Mouse (Mus musculus) liver, embryonic 11.5 days (tissue): ENCODE results near the gene Gabarap. TPM values are rescaled to one million over a fixed set of nuclear protein-coding genes. Genes with fewer than 3 reads are reported as not detected.

ENCODE experiments used
- ATAC-seq: fragments of 200-750 bp; cut with Nextera tagmentation; replicated peaks from 2 replicates; pipeline ENCODE4 v1.8.0; 2017; ENCODE audit warnings: moderate number of reproducible peaks, mild to moderate bottlenecking, moderate TSS enrichment, moderate library complexity; ENCODE audit not compliant: low FRiP score
- DNase-seq: peaks from one replicate; pipeline ENCODE4 v3.0.0-alpha.2; 2017; ENCODE audit warnings: low spot score
- H3K27ac ChIP-seq: fragments of 300-500 bp; sonication (generic); 2 replicates; pipeline ENCODE4 v1.5.1; 2014; ENCODE audit warnings: mild to moderate bottlenecking, low read depth, low read length, control low read depth
- H3K27me3 ChIP-seq: fragments of 300-500 bp; sonication (generic); replicated peaks from 2 replicates; pipeline ENCODE4 v1.6.1; 2014; ENCODE audit warnings: low read length, mixed read lengths; ENCODE audit not compliant: control insufficient read depth, insufficient read depth
- H3K36me3 ChIP-seq: fragments of 300-500 bp; sonication (generic); 2 replicates; pipeline ENCODE4 v1.6.1; 2014; ENCODE audit warnings: mild to moderate bottlenecking, low read length, moderate library complexity, mixed read lengths; ENCODE audit not compliant: control insufficient read depth, insufficient read depth
- H3K4me1 ChIP-seq: fragments of 300-500 bp; sonication (generic); replicated peaks from 2 replicates; pipeline ENCODE4 v1.6.1; 2014; ENCODE audit warnings: low read length, mixed read lengths; ENCODE audit not compliant: control insufficient read depth, insufficient read depth
- H3K4me2 ChIP-seq: fragments of 300-500 bp; sonication (generic); 2 replicates; pipeline ENCODE4 v1.6.1; 2014; ENCODE audit warnings: mild to moderate bottlenecking, control low read depth, moderate library complexity
- H3K4me3 ChIP-seq: fragments of 300-500 bp; sonication (generic); 2 replicates; pipeline ENCODE4 v1.5.1; 2014; ENCODE audit warnings: low read depth, low read length, control low read depth
- H3K9ac ChIP-seq: fragments of 300-500 bp; sonication (generic); 2 replicates; pipeline ENCODE4 v1.6.1; 2014; ENCODE audit warnings: low read depth, low read length, control low read depth
- H3K9me3 ChIP-seq: fragments of 300-500 bp; sonication (generic); 2 replicates; pipeline ENCODE4 v1.6.1; 2016; ENCODE audit warnings: low read length, inconsistent platforms, mixed read lengths; ENCODE audit not compliant: control insufficient read depth
- WGBS: fragments of 180-500 bp; shearing (Covaris S2); extraction: QIAGEN DNeasy Blood & Tissue Kit; methylation state at CpG from one replicate; pipeline ENCODE4 v1.1.7; 2014; 5-methylcytosine and 5-hydroxymethylcytosine counted together
- polyA plus RNA-seq: library from polyadenylated mRNA; unstranded; fragments of >200 nt; fragmentation: Nextera tagmentation; extraction: Ambion mirVana; gene quantifications from 2 replicates; pipeline ENCODE4 v1.2.1, GENCODE M21; 2014

Gabarap gene
- polyA plus RNA-seq, 1 experiment from 2014 or later = 311 TPM

DNA sequence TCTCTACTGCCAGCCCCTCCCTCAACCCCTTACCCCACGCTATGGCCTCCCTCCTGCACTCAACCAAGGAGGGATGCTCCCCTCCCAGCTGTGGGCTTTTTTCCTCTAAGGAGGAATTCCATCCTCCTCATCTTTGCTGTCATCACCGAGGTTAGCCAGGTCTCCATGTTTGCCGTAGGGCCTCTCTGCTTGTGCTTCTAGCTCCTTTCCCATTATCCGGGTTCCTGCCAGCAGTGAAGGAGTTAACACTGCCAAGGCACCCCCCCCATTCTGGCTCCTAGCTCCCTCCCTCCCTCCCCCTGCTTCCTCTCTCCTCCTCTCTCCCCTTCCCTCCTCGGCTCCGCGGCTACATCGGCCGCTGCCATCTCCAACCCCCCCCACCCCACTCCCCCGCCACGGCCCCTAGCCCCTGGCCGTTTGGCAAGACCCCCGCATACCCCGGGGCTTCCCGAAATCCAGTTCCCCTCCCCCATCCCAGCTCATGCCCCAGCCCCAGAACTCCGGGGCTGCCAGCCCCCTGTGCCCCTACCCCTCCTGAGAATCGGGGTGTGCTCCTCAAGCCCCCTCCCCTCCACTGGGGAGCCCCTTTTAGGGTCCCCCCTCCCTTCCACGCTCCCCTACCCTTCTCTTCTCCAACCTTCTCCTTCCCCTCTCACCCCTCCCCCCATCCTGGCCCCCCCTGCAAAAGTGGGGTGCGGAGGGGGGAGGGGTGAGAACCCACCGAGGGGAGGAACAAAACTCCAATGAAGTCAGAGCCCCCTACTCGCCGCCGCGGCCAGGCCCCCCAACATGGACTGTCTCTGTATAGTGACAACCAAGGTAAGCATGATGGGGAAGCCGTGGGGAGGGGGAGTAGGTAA is 27.4 kb downstream of the Gabarap start:
- no peak for ATAC-seq
- peak overlapping the region; percentile 73 for H3K27ac ChIP-seq
- WGBS = 2% methylated on average over 23 of the region's 25 CpGs

GRCm38 (mm10) chr11:70019495-70020021 is 28.6 kb downstream of the Gabarap start:
- no peak for ATAC-seq
- Histone ChIP-seq H3K4me3 (peak overlapping the region; percentile 67), H3K9ac (peak overlapping the region; percentile 38; the same call in 1 of the 2 replicates), H3K4me1 (peaks cover 50% of the 10 kb centered on the region), H3K27ac (peak overlapping the region; percentile 74; the same call in 1 of the 2 replicates), H3K27me3 (no peaks in the 10 kb centered on the region; the same call in 1 of the 2 replicates), H3K9me3 (no peaks in the 10 kb centered on the region), H3K36me3 (no peaks in the 10 kb centered on the region), H3K4me2 (peak overlapping the region; percentile 81)
- DNase-seq = no peak
- 28% methylated on average over 2 of the region's 2 CpGs for WGBS

More for the DNA sequence above, 27.4 kb downstream of the Gabarap start:
- Histone ChIP-seq H3K4me3 (peak overlapping the region; percentile 67), H3K9me3 (no peaks in the 10 kb centered on the region), H3K36me3 (peaks cover 3% of the 10 kb centered on the region; the same call in 1 of the 2 replicates), H3K9ac (peak overlapping the region; percentile 71), H3K4me1 (peaks cover 48% of the 10 kb centered on the region), H3K4me2 (peak overlapping the region; percentile 81), H3K27me3 (no peaks in the 10 kb centered on the region)
- DNase-seq = no peak

DNA sequence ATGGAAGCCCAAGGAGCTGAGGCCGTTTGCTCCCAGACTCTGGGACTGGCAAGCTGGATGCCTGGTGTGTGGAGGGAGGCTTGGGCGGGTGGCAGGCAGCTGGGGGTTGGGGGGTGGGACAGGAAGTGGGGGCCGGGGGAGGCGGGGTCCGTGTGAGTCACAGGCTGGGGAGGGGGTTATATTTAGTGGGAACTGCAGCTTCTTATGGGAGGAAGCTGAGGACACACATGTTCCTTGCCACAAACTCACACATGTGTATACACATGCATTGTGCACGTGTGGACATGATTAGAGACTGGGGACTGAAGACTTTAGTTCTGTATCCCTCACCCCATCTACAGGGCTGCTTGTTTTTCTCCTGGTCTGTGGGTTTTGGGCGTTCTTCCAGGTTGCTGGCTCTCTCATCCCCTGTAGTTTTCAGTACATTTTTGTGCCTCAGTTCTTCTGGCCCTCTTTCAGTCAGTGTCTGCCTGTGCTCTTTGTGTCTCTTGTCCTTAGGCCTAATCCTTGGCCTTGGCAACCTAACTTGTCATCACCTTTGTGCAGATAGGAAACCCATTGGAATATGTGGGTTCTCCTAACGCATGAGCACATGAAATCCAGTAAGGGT is 29.2 kb downstream of the Gabarap start:
- H3K4me2 ChIP-seq = peak overlapping the region; percentile 81
- WGBS = 13% methylated on average over 8 of the region's 8 CpGs
- no peaks in the 10 kb centered on the region for H3K36me3 ChIP-seq
- H3K9me3 ChIP-seq = no peaks in the 10 kb centered on the region
- ATAC-seq = no peak
- H3K27ac ChIP-seq = peak overlapping the region; percentile 74
- no peak for DNase-seq
- peak overlapping the region; percentile 67 for H3K4me3 ChIP-seq
- H3K9ac ChIP-seq = peak overlapping the region; percentile 30; the same call in 1 of the 2 replicates
- peaks cover 47% of the 10 kb centered on the region for H3K4me1 ChIP-seq
- no peaks in the 10 kb centered on the region; the same call in 1 of the 2 replicates for H3K27me3 ChIP-seq

DNA sequence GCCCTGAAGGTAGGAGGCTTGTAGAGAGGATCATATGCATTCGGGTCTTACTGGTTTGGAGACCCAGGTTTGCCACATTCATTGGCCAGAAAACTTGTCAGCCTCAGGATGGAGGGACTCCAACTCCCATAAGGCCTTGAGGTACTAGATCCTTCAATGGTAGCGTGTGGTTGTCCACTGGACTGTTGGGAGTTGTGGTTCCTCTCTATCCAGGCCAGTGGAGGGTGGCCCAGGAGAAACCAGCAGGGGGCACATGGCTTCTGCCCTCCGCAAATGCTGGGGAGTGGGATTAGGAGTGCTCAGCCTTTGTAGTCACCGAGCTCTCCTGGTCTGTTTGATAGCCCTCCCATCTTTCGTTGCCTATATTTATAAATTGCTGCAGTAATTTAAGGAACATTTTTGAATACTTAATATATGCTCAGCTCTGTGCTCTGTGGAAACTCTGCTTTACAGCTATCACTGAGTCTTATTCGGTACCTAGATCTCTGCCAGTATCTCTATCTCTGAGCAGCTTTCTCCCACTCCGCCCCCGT is 29.9 kb downstream of the Gabarap start:
- ATAC-seq = peak; percentile 85
- Histone ChIP-seq H3K27ac (peak overlapping the region; percentile 67), H3K4me3 (peak overlapping the region; percentile 66), H3K9ac (peak overlapping the region; percentile 46), H3K27me3 (no peaks in the 10 kb centered on the region; the same call in 1 of the 2 replicates), H3K36me3 (no peaks in the 10 kb centered on the region), H3K4me2 (peak overlapping the region; percentile 81), H3K4me1 (peaks cover 47% of the 10 kb centered on the region), H3K9me3 (no peaks in the 10 kb centered on the region)
- WGBS = under 1% methylated on average over 8 of the region's 8 CpGs
- DNase-seq = no peak

GRCm38 (mm10) chr11:70021264-70022132 is 30.6 kb downstream of the Gabarap start:
- H3K4me2 ChIP-seq = peak overlapping the region; percentile 81
- H3K9me3 ChIP-seq = no peaks in the 10 kb centered on the region
- ATAC-seq (peak; percentile 86), DNase-seq (peak; percentile 99)
- peak overlapping the region; percentile 67 for H3K27ac ChIP-seq
- H3K27me3 ChIP-seq = no peaks in the 10 kb centered on the region; the same call in 1 of the 2 replicates
- H3K36me3 ChIP-seq = no peaks in the 10 kb centered on the region
- WGBS = 3% methylated on average over 40 of the region's 40 CpGs
- peak overlapping the region; percentile 66 for H3K4me3 ChIP-seq
- peak overlapping the region; percentile 46 for H3K9ac ChIP-seq
- peaks cover 54% of the 10 kb centered on the region for H3K4me1 ChIP-seq

DNA sequence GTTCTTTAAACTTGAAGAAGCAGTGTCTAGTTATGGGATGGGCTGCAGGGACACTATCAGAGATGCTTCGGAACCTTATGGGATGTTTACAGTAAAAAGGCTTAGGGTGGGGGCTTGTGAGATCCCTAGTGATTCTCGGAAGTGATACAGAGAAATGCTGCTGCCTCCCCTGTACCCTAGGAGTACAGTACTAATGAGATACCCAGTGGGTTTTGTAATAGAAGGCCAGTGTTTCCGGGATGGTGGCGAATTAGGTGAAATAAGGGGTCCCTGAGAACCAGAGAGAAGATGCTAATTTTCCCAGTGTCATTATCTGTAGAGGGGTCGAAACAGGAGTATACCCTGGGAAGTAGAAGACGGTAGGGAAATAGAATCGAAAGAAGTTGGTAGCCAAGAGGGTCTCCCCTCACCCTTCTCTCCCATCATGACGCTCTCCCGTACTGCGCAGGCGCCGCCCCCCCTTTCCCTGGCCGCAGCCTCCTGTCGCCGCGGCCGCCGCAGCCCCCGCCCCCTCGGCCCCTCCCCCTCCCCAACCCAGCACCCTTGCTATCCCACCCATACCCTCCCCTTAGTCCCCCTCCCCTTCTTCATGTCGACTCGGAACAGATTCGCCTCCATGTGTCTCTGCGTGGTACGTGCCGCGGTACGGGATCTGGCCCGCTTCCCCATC is 32.7 kb downstream of the Gabarap start:
- Histone ChIP-seq H3K4me1 (peaks cover 59% of the 10 kb centered on the region), H3K36me3 (no peaks in the 10 kb centered on the region), H3K27ac (no peak overlapping the region), H3K9me3 (no peaks in the 10 kb centered on the region), H3K27me3 (no peaks in the 10 kb centered on the region; the same call in 1 of the 2 replicates), H3K4me3 (peak overlapping the region; percentile 40), H3K4me2 (peak overlapping the region; percentile 57), H3K9ac (peak overlapping the region; percentile 1; the same call in 1 of the 2 replicates)
- 5% methylated on average over 27 of the region's 29 CpGs for WGBS
- DNase-seq (no peak), ATAC-seq (no peak)

DNA sequence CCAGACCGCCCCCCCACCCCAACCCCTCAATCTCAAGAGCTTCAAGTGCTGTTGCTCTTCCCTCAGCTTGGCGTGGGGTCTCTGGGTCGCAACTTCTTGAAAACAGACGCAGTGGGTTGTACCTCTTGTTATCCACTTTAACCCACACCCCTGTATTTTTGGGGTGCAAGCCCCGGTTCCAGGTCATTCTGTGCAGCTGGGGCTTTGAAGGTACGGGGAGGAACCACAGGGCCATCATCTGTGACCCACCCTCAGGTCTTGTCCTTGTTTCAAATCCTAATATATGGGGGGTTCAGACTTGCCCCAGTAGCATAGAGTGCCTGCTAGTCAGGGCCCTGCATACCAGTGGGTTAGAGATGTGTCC is 33.2 kb downstream of the Gabarap start:
- Histone ChIP-seq H3K9me3 (no peaks in the 10 kb centered on the region), H3K27me3 (no peaks in the 10 kb centered on the region; the same call in 1 of the 2 replicates), H3K27ac (0 out of 2 replicates have a peak overlapping the region, but pooled peaks have one; percentile 16), H3K4me2 (peak overlapping the region; percentile 57), H3K4me1 (peaks cover 59% of the 10 kb centered on the region), H3K36me3 (no peaks in the 10 kb centered on the region), H3K4me3 (peak overlapping the region; percentile 40), H3K9ac (no peak overlapping the region)
- WGBS = 17% methylated on average over 6 of the region's 6 CpGs
- ATAC-seq = no peak
- no peak for DNase-seq
